Mouse (Mus musculus): ENCODE data around the gene Lmx1a. TPM values are rescaled to one million over a fixed set of nuclear protein-coding genes. Genes with fewer than 3 reads are reported as not detected.
A peak's percentile ranks its signal among the peaks of the same experiment; 100 is the strongest.

Gene Lmx1a
- total RNA-seq, 4 experiments from 2014 or later, result not detected

- peak in 1 of 2 experiments; percentile 23 for DNase-seq (ENCODE audit: low spot score in 2 of 2)
Observed at GRCm38 (mm10) chr1:167781787-167782484, 92.9 kb downstream of the Lmx1a start.

DNA sequence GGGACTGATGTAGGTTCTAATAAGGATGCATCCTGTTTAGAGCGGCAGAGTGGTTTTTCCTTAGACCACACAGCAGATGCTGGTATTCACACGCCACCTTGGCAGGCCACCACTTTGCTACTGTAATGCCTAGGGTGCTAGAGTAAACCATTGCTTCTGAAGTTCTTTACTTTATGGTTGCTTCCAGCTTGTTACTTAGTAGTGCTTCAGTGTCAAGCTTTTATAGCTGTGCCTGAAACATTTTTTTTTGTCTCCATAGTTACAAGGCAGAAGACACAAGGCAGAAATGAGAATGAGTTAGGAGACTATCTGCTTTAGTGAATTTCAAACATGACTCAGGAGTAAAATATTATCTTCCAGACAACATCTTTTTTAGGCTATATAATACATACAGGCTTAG is 95.0 kb downstream of the Lmx1a start:
- DNase-seq (ENCODE audit: low spot score in 2 of 2), result no peak

DNA sequence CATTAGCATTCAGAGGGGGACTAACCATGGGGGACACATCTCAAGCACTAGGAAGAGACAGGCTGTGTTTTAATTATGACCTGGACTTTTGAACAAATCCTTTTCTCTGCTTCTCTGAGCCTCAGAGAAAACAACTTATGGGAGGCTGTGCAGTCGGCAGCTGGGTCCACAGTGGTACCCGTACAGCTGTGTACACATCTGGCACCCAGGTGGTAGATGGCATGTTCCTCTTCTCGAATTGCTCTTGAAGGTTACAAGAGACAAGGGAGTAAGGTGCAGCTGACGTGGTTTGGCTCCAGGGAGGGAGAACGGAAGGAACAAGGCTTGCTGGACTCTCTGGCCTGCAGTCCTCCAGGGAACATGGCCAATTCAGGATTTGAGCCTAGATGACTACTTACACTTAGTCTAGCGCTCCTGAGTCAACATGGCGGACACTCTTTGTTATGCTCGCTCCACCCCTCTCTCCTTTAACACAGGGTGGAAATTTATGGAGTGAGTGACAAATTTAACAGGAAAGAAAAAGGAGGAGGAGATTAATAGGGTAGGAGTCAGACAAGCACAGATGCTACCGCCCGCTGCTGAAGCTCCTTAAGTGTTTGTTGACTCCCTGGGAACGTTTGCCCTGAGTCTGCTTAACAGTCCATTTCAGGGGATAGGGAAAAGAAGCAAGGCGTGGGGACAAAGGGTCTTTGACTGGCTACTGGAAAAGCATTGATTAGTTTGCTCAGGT is 99.8 kb downstream of the Lmx1a start:
- no peak for DNase-seq (ENCODE audit: low spot score in 2 of 2)

GRCm38 (mm10) chr1:167789448-167789847 is 100.4 kb downstream of the Lmx1a start:
- no peak for DNase-seq (ENCODE audit: low spot score in 2 of 2)

GRCm38 (mm10) chr1:167790688-167791087 is 101.7 kb downstream of the Lmx1a start:
- no peak for DNase-seq (ENCODE audit: low spot score in 2 of 2)

DNA sequence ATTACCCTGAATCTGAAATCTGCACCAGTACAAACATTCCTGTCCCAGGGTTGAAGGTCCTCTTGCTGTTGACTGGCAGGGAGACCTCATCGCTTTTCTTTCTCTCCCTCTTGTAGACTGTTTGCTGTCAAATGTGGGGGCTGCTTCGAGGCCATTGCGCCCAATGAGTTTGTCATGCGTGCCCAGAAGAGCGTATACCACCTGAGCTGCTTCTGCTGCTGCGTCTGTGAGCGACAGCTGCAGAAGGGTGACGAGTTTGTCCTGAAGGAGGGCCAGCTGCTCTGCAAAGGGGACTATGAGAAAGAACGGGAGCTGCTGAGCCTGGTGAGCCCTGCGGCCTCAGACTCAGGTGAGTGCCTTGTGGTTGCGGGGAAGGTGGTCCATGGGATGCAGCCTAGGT is 102.2 kb downstream of the Lmx1a start:
- no peak for DNase-seq (ENCODE audit: low spot score in 2 of 2)

- DNase-seq (ENCODE audit: low spot score in 2 of 2), result no peak
Observed at GRCm38 (mm10) chr1:167801923-167802322, 112.9 kb downstream of the Lmx1a start.

GRCm38 (mm10) chr1:167802510-167803271 is 113.7 kb downstream of the Lmx1a start:
- DNase-seq (ENCODE audit: low spot score in 2 of 2), result peak in 1 of 2 experiments; percentile 10

- no peak for DNase-seq (ENCODE audit: low spot score in 2 of 2)
Observed at GRCm38 (mm10) chr1:167803351-167803981, 114.4 kb downstream of the Lmx1a start.

DNA sequence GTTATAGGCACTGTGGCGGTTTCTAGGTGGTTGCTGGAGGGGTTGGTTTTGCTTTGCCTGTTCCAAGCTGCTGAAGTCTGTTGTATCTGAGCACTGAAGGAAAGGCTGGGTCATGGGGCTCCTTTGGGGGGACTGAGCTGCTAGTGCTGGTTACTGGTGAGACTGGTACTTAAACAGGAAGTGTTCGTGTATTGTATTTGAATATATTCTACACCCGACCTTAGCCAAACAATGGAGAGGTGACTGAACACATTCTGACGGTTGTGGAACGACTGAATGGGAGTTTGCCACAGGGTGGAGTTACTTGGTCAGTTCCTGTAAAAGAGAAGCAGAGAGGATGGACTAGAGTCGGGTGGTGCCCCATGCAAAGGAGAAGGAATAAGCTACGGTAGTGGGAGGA is 115.8 kb downstream of the Lmx1a start:
- DNase-seq (ENCODE audit: low spot score in 2 of 2), result no peak

DNA sequence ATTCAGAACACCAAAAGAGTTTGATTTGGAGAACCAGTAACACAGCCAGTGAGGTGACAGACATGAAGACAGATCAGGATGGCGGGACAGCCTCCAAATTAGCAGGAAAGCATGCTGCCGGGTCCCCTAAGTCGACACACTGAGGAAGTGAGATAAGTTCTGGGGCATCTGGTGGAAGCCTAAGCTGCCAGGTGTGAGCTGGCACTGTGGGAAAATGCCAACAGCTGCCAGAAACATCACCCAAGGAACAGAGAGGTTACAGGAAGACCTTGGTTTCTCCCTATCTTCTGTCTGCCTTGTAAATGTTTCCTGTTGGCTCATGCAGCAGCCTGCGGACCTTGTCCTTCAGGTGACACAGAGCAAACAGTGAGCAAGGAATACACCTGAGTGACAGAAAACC is 122.1 kb downstream of the Lmx1a start:
- DNase-seq (ENCODE audit: low spot score in 2 of 2), result no peak

DNA sequence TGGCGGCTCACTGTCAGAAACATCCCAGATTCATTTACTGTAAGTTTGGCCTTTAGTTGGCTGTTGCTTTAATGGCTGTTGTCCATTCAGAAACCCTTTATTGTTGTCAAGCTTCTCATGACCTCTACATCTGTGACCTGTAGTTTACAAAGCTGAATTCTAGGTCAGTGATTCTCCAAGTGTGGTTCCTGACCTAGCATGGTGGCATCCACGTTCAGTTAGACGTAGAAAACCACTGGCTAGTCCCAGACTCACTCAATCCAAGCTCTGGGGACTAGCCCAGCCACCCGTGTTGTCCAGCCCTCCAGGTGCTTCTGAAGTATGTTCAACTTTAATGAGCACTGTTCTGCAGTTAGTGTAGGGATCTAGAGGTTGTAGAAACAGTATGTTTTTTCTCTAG is 126.1 kb downstream of the Lmx1a start:
- no peak for DNase-seq (ENCODE audit: low spot score in 2 of 2)

GRCm38 (mm10) chr1:167817028-167817427 is 128.0 kb downstream of the Lmx1a start:
- DNase-seq (ENCODE audit: low spot score in 2 of 2), result no peak

GRCm38 (mm10) chr1:167817616-167818015 is 128.6 kb downstream of the Lmx1a start:
- no peak for DNase-seq (ENCODE audit: low spot score in 2 of 2)

DNA sequence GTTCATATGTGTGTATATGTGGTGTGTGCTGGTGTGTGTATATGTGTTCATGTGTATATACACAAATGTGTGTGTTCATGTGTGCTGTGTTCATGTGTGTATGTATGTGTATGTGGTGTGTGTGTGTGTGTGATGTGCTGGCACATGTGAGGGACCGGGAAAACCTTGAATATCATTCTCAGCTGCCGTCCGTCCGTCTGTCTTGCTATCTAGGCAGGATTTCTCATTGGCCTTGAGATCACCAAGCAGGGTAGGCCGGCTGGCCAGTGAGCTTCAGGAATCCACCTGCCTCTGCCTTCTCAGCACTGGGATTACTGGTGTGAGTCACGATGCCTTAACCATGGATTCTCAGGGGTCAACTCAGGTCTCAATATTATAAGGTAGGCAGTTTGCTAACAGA is 131.0 kb downstream of the Lmx1a start:
- no peak for DNase-seq (ENCODE audit: low spot score in 2 of 2)

DNA sequence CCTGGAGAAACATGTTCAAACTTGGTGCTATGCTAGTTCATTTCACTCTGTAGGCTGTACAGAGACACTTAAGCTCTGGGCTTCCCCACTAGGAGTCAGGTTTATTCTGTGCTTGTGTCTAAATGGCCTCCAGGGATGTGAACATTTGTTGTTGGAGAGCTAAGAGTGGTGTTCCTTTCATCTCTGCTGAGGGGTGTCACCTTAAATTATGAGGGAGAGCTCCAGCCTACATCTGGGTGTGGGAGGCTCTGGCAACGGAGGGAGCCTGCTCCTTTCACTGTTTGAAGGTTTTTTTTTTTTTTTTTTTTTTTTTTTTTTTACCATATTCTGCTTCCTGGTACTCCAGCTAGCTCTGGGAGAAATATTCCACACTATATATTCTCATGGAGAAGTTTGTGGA is 132.1 kb downstream of the Lmx1a start:
- no peak for DNase-seq (ENCODE audit: low spot score in 2 of 2)

GRCm38 (mm10) chr1:167830291-167830690 is 141.3 kb downstream of the Lmx1a start:
- DNase-seq (ENCODE audit: low spot score in 2 of 2), result no peak

GRCm38 (mm10) chr1:167831601-167832000 is 142.6 kb downstream of the Lmx1a start:
- no peak for DNase-seq (ENCODE audit: low spot score in 2 of 2)

- no peak for DNase-seq (ENCODE audit: low spot score in 2 of 2)
Observed at GRCm38 (mm10) chr1:167854801-167855200, 165.8 kb downstream of the Lmx1a start.

- DNase-seq (ENCODE audit: low spot score in 2 of 2), result no peak
Observed at GRCm38 (mm10) chr1:167872028-167872427, 183.0 kb downstream of the Lmx1a start.

- no peak for DNase-seq (ENCODE audit: low spot score in 2 of 2)
Observed at GRCm38 (mm10) chr1:167874099-167874498, 185.1 kb downstream of the Lmx1a start.

DNA sequence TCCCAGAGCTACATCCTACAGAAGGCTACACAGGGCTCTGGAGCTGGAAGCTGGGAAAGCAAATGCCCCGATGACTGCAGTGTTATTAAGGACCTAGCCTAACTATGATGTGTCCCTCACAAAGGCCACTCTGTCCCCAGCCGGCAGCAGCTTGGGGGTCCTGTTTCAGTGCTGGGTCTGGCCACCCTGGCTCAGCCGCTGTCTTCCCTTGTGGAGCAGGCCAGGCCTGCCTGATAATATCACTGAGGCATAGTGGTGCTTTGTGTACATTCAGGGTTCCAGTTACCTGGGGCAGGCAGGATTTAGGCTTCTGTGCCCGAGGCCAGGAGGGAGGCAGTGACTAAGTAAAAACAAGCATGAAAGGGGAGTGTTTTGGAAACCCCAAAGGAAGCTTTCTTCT is 188.9 kb downstream of the Lmx1a start:
- no peak for DNase-seq (ENCODE audit: low spot score in 2 of 2)

Data from left cerebral cortex, adult 8-10 months (tissue).